Mouse (Mus musculus) telencephalon, adult 2 months (tissue): ENCODE results near the gene Mei1.
"Not testable (repeated sequence)": the region's sequence is repeated elsewhere in the genome, so short reads cannot be mapped to it uniquely, and the experiment has no call there.

Experiments used
- DNase-seq: peaks from one replicate; pipeline ENCODE4 v3.0.0-alpha.2; 2011; ENCODE audit warnings: low read depth, low spot score

The Mei1 gene

DNA sequence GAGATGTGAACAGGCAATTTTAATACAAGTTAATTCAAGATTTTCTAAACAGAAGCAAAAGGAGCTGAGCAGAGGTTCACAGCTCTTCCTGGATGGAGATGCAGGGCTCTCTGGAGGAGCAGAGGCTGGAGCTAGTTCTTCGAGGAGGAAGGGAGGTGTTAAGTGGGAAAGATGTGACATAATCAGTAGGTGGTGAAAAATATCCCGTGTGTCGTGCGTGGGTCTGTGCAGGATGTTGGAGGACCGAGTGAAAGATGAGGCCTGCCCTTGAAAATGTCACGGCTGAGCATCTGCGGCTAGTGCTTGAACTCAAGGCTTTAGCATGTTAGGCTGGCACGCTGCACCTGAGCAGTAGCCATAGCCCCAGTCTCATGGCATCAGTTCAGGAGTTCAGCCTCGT is 15.8 kb downstream of the Mei1 start:
- peak; percentile 79 for DNase-seq

DNA sequence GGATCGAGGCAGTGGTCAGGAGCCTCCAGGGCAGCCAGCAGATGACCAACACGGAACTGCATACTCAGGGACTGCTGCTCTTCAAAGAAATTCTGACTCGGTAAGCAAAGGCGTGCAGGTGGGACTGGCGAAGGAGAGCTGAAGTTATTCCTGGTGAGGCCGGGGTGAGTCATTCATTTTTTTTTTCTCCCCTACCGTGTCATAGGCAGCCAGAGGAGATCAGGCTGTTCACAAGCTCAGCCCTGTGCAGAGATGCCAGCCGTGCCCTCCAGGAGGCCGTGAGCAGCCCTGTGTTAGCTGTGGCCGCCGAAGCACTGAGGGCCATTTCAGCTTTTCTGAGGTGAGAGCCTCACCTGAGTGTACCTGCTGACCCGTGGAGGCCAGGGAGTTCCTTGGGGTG is 16.3 kb downstream of the Mei1 start:
- DNase-seq = peak; percentile 63

DNA sequence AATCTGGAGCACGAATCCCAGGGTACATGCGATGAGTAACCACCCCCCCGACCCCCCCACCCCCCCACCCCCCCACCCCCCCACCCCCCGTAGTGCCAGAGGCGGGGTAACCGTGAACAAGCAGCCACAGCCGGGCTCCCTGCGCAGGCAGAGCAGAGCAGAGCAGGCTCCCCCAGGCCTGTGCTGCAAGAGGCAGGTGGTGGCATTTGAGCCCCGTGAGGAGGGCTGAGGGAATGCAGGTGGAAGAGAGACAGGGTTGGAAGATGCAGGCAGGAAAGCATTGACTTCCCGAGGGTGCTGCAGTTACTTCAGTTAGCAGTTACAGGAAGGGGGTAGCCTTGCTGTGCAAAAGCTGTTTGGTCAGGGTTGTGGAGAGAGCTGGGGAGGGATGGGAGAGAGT is 17.5 kb downstream of the Mei1 start:
- peak; percentile 29 for DNase-seq

DNA sequence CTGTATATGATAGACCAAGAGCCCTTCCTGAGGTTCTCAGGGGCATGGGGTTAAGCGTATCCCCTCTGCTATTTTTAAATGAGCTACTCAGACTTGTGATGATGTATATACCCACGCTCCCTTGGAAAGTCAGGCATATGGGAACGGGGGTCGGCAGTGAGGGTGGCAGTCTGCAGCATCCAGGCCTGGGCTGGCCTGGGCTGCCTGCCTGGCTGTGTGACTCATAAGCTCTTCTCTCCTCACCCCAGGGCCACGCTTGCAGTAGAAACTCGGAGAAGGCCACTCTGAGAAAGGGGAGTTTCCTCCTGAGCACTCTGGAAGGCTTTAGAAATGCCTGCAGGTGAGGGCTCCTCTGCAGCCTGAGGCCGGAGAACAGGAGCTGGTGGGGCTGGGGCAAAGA is 21.3 kb downstream of the Mei1 start:
- DNase-seq = peak; percentile 31

DNA sequence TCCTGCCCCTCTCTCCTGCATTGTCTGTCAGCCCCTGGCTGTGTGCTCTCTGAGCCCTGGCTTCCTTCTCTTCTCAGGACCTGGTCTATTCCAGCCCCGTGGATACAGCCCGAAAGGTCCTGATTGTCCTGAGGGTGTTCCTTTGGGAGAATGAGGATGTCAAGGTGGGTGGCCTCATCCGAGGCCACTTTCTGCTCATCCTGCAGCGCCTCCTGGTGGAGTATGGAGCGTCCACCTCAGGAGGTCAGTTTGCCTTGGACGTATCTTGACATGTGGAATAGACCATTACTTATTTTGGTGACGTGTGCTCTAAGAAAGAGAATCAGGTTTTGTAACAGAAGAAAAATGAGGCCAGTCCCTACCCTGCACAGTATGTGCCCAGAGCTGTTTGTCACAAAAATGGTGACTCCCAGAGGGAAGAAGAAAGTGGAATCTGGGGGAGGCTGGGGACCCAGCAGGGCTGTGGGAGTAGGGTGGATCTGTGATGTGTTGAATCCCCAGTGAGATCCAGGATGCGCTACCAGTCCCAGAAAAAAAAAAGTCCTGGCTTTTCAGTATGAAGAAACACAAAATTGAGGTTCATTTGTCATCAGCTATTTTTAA is 37.3 kb downstream of the Mei1 start:
- peak; percentile 75 for DNase-seq

DNA sequence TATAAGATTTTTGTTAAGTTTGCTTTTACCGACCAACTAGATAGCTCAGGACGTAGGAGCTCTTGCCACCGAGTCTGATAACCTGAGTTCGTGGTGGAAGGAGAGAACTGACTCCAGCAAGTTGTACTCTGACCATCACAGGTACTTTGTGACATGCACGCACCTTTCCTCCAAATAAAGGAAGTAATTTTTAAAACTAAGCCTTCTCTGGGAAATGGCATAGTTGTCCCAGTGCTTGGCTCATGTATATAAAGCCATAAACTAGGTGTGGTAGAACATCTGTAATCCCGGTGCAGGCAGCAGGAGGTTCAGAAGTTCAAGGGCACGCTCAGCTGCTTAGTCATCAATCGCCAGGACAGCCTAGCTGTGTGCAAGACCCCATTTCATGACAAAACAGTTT is 50.7 kb downstream of the Mei1 start:
- no peak for DNase-seq

DNA sequence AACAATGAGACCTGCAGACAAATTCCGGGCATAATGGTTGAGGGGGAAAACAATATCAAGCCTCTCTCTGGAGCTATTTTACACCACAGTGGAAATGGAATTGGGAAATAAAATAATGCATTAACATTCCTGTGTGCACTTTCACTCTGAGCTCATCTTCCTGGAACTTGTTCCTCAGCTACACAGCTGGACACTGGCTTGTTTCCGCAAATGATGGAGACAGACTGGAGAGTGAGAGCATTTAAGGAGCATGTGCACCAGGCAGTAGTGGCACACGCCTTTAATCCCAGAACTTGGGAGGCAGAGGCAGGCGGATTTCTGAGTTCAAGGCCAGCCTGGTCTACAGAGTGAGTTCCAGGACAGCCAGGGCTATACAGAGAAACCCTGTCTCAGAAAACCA is 56.9 kb downstream of the Mei1 start:
- DNase-seq = not testable (repeated sequence)

DNA sequence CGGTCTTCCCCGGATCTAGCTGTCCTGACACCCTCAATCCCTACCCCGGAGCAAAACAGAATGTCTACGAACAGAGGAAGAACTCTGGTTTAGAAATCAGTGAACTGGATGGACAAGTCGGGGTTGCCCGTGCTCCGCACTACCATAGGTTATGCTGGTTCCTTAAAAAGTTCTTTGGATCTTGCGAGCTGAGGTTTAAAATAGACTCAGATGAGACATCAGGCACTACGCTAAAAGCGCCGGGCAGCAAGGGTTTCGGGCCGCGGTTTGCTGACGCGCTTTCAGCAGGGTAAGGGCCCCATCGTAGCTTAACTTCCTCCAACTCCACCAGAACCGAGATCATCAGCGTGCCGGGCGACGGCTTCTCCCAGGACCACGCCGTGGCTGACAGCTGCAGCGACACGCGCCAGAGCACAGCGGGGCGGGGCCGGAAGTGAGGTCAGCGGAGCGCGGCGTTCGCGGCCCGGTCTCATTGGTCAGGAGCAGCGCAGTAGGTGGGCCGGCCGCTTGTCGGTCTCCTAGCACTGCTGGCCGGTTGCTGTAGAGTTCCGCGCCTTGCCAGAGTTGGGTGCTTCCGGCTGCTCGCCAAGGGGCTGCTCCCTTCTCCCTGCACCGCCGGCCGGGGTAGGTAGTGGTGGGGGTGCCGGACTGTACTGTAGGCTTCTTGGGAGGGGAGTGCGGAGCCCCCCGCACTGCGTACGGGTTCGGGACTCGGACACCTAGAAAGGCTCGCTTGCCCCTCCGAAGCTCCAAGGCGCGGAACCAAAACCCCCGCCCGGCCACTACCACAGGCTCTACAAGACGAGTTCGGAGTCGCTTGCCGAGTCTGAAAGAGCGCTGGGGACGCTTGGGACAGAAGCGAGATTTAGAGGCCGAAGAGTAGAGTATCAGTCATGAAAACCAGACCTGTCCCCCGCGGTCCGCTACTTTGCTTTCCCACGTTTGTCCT is 57.9 kb downstream of the Mei1 start, which contains the start of gene Ccdc134:
Ccdc134 (plus strand) TSS at position 497 of the 949 bp plus-strand sequence.
- peak; percentile 86 for DNase-seq

DNA sequence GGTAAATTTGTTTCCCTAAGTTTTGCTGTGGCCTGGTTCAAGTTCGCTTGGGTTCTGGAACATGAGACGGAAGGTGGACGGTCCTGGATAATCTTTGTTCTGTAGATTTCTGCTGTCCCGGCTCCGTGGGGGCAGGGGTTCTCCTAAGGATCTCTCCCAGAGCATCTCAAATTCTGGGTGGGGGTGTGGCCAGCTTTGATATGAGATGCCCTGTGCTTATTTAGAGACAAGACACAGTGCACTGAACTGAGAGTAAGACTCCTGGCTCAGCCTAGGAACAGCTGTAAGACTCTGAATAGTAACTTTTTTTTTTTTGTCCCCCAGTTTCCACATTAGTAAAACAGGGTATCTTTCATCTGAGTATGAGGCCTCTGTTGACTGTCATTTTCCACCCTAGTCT is 58.6 kb downstream of the Mei1 start:
- DNase-seq = no peak

DNA sequence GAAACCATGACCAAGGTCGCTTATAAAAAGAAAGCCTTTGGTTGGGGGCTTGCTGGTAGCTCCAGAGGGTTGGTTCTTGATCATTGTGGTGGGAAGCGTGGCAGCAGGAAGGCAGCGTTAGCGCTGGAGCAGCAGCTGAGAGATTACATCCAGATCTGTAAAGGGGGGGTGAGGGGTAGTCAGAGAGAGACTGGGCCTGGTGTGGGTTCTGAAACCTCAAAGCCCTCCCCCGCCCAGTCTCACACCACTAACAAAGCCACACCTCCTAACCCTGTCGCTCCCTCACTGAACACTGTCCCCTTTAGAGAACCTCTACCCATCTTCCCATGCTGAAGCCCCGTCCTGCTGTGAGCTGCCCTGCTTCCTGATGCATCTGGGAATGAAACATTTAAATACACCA is 60.8 kb downstream of the Mei1 start:
- no peak for DNase-seq

DNA sequence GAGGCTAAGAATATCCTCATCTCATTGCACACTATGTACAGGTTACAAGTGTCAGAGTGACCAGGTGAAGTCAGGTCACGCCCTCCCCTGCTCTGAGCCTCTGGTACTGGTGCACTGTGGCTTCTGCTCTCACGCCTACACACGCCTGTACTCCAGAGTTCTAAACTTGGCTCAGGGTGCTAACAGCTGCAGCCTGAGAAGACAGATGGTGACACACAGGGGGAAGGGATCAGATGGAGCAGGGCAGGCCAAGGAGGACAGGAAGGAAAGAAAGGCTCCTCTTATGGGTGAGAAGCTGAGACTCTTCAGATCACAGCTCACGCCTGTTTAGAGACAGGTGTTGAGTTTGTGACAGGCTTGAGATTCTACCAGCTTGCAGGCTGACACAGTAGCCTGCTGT is 65.6 kb downstream of the Mei1 start:
- DNase-seq = peak; percentile 61

DNA sequence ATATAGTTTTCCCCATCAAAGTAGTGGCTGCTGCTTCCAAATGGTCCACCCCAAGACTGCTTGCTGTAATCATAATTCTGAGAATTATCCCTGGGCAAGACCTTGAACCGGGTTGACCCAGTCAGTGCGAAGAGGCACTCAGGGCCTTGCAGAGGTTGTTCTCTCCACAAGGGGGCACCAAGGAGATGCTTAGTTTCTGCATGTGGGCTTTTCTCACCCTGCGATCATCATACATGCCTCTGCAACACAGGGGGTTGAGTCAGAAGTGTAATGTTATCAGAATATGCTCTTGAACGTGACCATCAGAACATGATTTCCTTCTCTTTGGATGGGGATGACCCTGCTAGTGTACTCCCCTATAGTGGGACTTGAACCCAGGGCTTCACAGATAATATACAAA is 68.8 kb downstream of the Mei1 start:
- DNase-seq = no peak

DNA sequence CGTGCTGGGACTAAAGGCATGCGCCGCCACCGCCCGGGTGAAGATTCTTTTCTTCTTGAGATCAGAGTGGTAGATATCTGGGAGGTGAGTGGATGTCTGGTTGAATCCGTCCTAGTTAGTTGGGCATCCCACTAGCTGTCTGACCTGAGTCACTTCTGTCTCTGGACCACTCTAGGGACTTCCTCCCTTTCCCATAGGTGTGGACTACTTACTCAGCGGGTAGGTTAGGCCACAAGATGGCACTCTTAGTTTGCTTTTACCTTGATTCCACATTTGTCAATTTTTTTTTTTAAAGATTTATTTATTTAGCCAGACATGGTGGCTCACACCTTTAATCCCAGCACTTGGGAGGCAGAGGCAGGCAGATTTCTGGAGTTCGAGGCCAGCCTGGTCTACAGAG is 69.4 kb downstream of the Mei1 start:
- no peak for DNase-seq

DNA sequence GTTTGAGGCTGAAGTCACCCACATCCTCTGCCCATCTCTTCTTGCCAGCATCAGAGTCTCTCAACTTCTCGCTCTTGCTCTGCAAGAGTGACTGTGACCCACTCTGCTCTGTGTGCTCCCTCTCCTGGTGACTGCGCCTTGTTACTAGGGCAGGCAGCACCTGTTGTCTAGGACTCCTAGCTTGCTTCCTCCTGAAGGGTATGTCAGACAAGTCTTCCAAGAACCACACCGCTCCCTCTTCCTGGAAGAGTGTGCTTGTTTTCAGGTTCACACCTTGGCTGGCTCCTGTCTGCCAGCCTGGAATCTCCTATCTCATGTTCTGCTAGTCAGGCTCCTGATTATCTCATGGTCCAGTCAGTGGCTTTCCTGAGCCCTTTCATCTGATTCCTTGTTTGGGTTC is 70.6 kb downstream of the Mei1 start:
- no peak for DNase-seq

DNA sequence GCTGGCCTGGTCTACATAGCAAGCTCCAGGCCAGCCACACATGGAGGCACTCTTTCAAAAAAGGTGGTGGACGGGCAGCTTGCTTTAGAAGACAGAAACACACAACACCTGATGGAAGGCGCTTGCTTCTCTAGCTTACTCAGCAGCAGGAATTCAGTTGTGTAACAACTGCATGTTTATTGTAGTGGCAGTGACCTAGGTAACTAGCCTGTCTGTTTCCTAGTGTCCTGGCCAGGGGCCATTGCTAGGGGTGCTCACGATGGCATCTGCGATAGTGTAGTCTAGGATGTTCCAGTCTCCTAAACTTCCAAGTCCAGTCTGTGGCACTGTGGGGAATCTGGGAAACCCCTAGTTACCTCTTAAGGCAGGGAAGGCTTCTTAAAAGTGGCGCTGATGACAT is 74.4 kb downstream of the Mei1 start:
- DNase-seq = no peak

DNA sequence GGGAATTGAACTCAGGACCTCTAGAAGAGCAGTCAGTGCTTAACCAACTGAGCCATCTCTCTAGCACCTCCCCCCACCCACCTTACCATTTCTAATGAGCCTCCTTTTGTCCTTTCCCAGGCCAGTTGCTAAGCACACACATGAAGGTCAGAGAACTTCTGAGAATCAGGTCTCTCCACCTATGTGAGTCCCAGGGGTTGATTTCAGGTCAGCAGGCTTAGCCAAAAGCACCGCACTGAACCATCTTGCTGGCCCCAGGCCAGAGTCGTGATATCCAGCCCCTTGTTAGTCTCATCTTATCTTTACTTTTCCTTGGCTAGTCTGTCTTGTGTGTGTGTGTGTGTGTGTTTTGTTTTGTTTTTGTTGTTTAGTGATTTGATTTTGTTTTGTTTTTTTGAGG is 75.6 kb downstream of the Mei1 start:
- DNase-seq = no peak

DNA sequence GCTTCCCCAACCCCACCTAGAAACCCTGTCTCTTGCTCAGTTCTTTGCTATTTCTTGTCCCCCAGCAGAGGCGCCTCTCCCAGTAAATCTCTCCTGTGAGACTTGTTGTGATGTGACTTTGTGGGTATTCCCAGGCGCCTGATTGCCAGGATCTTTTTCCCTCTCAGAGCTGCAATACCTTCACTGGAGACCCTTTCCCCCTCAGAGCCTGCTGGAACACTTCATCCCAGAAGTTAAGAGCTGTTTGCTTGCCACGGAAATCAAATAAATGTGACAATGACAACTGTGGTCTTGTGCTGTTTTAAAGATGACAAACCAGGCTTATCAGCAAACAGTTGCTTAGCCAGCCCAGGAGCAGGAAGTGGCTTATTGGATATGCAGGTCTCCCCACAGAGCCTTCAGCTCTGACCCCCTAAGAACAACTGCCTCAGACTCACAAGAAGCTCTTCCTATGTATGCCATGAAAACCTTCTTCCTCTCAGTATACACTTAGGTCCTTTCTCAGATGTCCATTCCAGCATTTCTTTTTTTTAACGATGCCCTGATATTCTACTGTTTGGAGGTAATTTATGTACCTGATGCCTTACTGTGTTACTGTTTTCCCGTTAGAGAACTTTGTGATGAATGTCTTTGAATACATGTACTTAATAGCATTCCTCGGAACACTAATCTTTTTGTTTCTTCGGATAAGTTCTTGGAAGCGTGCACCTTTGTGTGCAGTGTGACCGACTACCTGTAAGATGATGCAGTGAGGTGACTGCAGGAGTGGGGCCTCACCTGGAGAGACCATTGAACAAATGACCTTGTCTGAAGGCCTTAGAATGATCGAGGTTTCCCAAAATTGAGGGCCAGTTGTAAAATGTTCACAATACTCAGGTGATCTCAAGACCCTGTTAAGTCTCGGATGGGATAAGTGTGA is 76.3 kb downstream of the Mei1 start:
- no peak for DNase-seq

DNA sequence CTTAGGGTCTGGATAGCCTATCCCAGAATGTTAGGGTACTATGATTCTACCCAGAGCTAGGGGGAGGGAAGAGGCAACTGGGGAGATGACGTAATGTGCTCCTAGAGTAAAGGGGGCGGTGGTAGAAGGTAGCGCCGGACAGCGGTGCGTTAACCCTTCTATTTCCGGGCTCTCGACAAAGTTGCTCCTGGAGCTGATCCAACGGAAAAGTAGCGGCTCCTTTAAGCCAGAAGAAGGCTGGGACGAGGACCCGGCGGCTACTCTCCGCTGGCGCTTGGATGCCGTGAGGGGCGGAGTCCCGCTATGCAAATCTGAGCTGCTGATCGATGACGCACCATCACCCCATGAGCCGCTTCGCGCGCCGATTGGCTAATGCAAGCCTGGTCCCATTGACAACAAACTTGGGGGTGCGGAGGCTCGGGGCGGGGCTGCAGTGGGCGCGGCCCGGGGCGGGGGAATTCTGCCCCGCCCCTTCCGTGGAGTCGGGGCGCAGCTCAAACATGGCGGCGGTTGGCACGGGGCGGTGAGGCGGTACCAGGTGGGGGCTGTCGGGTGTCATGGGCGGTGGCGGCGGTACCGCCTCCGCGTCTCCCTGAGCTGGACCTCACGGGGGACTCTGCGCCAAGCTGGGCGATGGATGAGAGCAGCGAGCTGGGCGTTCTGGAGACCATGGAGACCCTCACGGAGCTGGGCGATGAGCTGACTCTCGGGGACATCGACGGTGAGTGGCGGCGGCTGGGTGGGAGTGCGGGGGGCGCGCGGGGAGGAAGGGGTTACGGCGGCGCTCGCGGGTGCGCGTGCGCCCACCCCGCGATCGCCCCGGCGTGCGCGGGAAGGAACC is 77.2 kb downstream of the Mei1 start, which contains the start of gene Srebf2:
Srebf2 (plus strand) TSS at position 412 of the 841 bp plus-strand sequence.
- peak; percentile 99 for DNase-seq

DNA sequence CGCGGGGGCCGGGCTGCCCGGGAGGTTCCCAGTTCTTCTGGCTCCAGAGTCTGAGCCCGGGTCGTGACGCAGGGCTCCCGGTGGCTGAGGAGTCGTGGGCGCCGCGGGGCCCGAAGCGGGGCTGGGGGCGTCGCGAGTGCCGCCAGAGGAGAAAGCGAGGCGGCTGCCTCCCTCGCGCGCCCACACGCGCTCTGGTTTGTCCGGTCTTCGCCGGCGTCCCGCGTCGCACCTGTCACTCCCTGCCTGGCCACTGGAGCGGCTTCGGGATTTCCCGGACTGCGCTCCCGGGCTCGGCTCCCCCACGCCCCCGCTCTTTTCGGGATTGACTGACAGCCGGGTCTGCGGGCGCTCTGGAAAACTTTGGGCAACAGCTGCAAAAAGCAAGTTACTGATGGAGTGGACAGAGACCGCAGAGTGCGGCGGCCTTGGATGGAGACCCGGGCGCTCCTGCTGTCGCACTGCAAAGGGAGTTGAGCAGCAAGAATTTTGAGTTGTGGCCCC is 77.9 kb downstream of the Mei1 start:
- no peak for DNase-seq

DNA sequence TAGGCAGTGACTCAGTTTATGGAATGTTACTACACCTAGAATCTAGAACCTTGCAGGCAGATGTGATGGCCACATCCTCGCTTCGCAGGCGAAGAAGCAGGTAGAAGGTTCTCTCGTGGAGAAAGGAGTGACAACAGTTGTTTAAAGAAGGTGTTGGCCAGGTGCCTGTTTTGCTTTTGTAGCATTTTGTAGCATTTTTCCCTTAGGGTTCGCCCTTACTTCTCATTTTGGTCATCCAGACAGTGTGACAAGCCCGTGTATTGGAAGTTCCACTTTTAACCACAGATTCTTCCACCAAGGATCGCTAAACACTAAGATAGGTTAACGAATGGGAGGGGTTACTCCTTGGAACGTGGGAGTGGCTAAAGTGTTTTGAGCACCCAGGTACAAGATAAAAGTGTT is 78.7 kb downstream of the Mei1 start:
- DNase-seq = no peak

DNA sequence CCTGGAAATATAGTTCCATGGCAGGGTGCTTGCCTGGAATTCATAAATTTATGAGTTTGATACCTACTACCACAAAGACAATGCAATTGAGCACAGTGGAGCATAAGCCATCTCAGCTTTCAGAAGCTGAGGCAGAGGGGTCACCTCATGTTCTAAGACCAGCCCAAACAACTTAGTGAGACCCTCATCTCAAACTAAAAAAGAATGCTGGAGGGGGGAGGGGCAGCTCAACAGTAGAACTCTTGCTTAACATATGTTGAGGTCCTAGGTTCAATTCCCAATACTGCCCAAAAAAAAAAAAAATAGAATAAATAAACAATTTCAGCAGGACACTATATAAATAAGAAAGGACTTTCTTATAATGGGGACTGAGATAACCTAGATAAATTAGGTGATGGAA is 80.2 kb downstream of the Mei1 start:
- no peak for DNase-seq
